Mouse (Mus musculus): ENCODE results near the gene Srpr.

DNA sequence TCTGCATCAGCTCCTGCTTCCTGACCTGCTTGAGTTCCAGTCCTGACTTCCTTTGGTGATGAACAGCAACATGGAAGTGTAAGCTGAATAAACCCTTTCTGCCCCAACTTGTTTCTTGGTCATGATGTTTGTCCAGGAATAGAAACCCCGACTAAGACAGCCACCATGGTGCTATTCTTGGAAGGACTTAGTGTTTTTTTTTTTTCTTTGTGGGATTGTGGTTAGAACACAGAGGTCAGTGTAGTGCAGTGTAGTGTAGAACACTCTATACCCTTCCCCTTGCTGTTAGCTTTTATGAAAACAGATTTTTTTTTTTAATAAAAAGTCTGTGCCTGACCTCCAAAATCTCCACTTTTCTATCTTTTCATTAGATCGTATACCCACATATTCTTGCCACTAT is 17.1 kb upstream of the Srpr start:
- TF ChIP-seq EP300 (IDR thresholded peaks at IDR 0.05; ENCODE audit: insufficient read depth, low read depth, low read length) = no peak
- no peak for TF ChIP-seq POLR2A (IDR thresholded peaks at IDR 0.05; ENCODE audit: insufficient read depth, low read depth, low read length)

Data from heart, adult 2 months (tissue).